Mouse (Mus musculus): ENCODE measurements around the gene Mrm1. TPM values are rescaled to one million over a fixed set of nuclear protein-coding genes. Genes with fewer than 3 reads are reported as not detected.

Mrm1 gene
- polyA plus RNA-seq, 1 experiment from 2014 or later, result 19.6 TPM

GRCm38 (mm10) chr11:84764116-84764515 lies 55.2 kb downstream of the Mrm1 start:
- WGBS, result 13% methylated on average over 7 of the region's 8 CpGs
- Histone ChIP-seq H3K4me2 (peak overlapping the region; percentile 48), H3K4me1 (peaks cover 62% of the 10 kb centered on the region), H3K27me3 (replicated peaks) (no peaks in the 10 kb centered on the region), H3K27ac (replicated peaks) (no peak overlapping the region), H3K36me3 (no peaks in the 10 kb centered on the region), H3K9ac (replicated peaks) (no peak overlapping the region), H3K9me3 (replicated peaks) (no peaks in the 10 kb centered on the region), H3K4me3 (replicated peaks) (no peak overlapping the region)
- no peak for ATAC-seq (ENCODE audit: low FRiP score)

Other genes with a start within 250 kb of the Mrm1 start
- gene Dhrs11, start 9.5 kb upstream of the Mrm1 start, polyA plus RNA-seq (2015; fragmentation: Nextera tagmentation; extraction: Ambion mirVana), result 11.8 and 16.2 TPM in 2 replicates
- 76.2 and 81.4 TPM in 2 replicates for gene Ggnbp2, start 51.3 kb upstream of the Mrm1 start, polyA plus RNA-seq (2015; fragmentation: Nextera tagmentation; extraction: Ambion mirVana)
- gene Myo19, start 60.6 kb upstream of the Mrm1 start, polyA plus RNA-seq (2015; fragmentation: Nextera tagmentation; extraction: Ambion mirVana), result 4.7 and 7.2 TPM in 2 replicates
- 2.7 and 2.9 TPM in 2 replicates for gene Pigw, start 60.8 kb upstream of the Mrm1 start, polyA plus RNA-seq (2015; fragmentation: Nextera tagmentation; extraction: Ambion mirVana)
- 70.7 and 81.3 TPM in 2 replicates for gene Znhit3, start 96.9 kb upstream of the Mrm1 start, polyA plus RNA-seq (2015; fragmentation: Nextera tagmentation; extraction: Ambion mirVana)
- 5.1 and 5.5 TPM in 2 replicates for gene Car4, start 138.3 kb upstream of the Mrm1 start, polyA plus RNA-seq (2015; fragmentation: Nextera tagmentation; extraction: Ambion mirVana)

Measured in neural tube, embryonic 15.5 days (tissue).